Mouse (Mus musculus): Measurements from ENCODE around the gene Ncor2.

The Ncor2 gene

GRCm38 (mm10) chr5:125040128-125040584 is 138.9 kb downstream of the Ncor2 start:
- DNase-seq (ENCODE audit: extremely low spot score, low read depth, low spot score) = no peak

DNA sequence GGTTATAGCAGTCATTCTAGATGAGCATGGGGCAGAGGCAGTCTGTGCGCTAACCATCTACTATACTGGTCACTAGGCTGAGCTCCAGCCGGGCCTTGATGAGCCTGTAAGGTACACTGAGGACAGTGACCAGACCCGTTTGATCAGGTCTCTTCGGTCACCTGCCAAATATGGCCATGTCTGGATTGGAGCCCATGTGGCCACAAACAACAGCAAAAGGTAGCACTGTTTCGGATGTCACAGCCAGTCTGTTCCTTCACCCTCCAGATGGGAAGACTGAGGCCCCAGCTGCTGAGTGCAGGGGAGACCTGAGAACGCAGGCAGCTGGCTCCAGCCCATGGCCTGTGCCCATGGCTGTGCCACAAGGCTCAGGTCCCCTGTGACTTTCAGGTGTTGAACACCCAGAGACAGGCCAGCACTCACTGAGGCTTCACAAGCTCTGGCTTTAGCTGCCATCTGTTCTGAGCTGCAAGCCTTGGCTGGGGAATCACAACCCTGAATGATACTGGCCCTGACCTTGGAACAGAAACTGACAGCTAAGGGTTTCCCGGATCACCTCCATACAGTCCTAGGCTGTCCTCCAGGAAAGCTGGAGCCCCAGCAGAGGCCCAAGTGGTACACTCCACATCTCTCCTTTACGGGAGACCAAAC is 139.5 kb downstream of the Ncor2 start:
- DNase-seq (ENCODE audit: extremely low spot score, low read depth, low spot score) = no peak

DNA sequence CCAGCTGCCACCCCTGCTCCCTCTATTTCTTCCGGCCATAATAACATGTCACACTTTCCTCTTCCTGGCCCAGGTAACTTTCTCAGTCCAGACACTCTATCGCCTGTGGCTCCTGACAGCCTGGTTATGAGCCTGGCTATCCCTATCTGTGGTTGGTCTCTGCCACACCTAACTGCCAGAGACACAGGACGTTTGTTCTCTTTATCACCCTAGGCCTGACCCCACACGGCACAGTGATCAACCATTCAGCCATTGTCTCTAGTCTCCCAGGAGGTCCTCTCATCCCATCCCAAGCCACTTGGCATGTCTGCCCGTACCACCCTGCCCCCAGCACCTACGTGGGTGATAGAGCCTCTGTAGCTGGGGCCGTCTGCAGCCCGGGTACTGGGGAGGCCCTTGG is 142.5 kb downstream of the Ncor2 start:
- DNase-seq (ENCODE audit: extremely low spot score, low read depth, low spot score) = no peak

- DNase-seq (ENCODE audit: extremely low spot score, low read depth, low spot score) = no peak
Measured at GRCm38 (mm10) chr5:125028911-125029310, 150.1 kb downstream of the Ncor2 start.

DNA sequence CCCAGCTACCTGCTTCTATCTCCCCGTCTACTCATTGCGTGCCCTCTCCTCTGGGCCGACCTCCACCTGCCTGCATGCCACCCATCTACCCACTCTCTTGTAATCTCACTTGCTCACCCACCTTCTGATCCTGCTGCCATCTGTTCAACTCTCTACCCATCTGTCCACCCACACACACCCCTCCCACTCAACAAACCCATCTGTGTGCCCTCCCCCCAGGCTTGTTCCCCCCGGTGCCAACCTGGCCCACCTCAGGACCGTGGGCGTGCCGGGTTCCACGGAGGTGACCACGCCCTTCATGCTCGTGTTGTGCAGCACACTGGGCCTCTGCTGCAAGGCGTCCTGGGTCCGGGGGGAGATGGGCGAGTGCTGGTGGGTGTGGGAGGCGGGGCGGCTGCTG is 150.6 kb downstream of the Ncor2 start:
- DNase-seq (ENCODE audit: extremely low spot score, low read depth, low spot score) = no peak

GRCm38 (mm10) chr5:125024002-125024401 is 155.0 kb downstream of the Ncor2 start:
- DNase-seq (ENCODE audit: extremely low spot score, low read depth, low spot score) = no peak

- no peak for DNase-seq (ENCODE audit: extremely low spot score, low read depth, low spot score)
Measured at GRCm38 (mm10) chr5:125021298-125021697, 157.7 kb downstream of the Ncor2 start.

DNA sequence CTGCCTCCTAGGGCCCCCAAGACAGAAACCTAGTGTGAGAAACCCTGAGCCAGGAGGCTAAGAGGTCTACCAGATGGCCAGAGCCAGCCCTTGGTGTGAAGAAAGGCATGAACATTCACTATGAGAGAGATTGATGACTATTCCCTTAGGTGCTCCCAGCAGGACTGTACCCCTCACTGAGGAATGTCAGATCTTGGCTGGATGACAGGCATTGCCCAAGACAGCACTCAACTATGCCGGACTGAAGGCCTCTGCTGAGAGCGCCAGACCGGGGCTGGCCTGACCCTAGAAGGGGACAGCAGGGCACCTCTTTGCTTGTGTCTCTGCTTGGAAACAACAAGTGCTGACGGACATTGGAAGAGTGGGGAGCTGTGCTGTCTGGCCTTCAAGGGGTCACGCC is 159.9 kb downstream of the Ncor2 start:
- no peak for DNase-seq (ENCODE audit: extremely low spot score, low read depth, low spot score)

GRCm38 (mm10) chr5:125017332-125017731 is 161.7 kb downstream of the Ncor2 start:
- DNase-seq (ENCODE audit: extremely low spot score, low read depth, low spot score) = no peak

GRCm38 (mm10) chr5:125016421-125017242 is 162.4 kb downstream of the Ncor2 start:
- DNase-seq (ENCODE audit: extremely low spot score, low read depth, low spot score) = no peak

- no peak for DNase-seq (ENCODE audit: extremely low spot score, low read depth, low spot score)
Measured at GRCm38 (mm10) chr5:125015576-125015975, 163.4 kb downstream of the Ncor2 start.

DNA sequence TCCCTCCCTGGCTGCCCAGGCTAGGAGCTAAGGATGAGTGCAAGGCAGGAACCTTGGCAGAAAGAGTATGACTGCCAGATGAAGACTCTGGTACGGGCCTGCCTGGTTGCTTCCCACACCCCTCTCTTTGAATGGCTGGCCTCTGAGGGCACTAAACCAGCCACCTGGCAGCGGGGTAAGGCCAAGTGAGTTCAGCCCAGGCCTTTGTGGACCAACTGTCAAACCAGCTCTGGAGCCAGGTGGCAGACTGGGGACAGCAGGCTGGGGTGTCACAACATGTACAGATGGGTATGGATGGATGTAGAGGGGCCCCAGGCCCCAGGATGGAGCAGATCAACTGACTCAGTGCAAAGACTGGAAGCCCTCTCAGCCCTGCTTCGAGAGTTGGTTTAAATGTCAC is 164.0 kb downstream of the Ncor2 start:
- DNase-seq (ENCODE audit: extremely low spot score, low read depth, low spot score) = no peak

DNA sequence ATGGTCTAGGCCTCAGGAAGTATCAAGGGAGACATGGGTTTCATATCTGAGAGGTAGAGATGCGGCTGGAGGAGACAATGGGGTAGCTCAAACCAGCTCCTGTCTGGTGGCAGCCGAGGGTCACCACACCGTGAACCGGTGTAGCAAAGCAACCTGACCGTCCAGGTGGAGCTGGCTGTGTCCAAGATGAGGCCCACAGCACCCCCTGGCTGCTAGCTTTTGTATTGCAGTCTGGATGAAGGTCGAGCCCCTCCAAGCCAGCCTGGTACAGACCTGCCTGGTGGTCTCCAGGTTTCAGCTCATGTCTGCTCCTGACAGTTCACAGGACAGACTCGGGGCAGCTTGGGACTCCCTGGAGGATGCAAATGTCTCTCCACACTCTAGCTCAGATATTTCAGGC is 164.5 kb downstream of the Ncor2 start:
- DNase-seq (ENCODE audit: extremely low spot score, low read depth, low spot score) = no peak

GRCm38 (mm10) chr5:125011628-125012027 is 167.4 kb downstream of the Ncor2 start:
- no peak for DNase-seq (ENCODE audit: extremely low spot score, low read depth, low spot score)

DNA sequence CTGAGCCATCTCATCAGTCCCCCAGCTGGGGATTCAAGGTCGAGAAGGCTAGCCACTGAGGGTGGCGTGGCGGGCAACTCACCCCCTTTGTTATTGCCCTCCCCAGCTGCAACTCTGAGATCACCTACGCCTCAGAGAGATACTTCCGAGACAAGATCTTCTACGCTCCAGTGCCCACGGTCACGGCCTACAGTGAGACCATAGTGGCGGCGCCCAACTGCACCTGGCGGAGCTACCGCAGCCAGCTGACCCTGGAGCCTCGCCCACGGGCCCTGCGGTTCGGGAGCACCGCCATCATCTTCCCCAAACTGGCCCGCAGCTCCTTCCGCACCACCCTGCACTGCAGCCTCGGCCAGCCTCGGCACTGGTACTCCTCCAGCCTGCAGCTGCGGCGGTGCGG is 167.9 kb downstream of the Ncor2 start:
- no peak for DNase-seq (ENCODE audit: extremely low spot score, low read depth, low spot score)

- DNase-seq (ENCODE audit: extremely low spot score, low read depth, low spot score) = no peak
Measured at GRCm38 (mm10) chr5:125006896-125007295, 172.1 kb downstream of the Ncor2 start.

DNA sequence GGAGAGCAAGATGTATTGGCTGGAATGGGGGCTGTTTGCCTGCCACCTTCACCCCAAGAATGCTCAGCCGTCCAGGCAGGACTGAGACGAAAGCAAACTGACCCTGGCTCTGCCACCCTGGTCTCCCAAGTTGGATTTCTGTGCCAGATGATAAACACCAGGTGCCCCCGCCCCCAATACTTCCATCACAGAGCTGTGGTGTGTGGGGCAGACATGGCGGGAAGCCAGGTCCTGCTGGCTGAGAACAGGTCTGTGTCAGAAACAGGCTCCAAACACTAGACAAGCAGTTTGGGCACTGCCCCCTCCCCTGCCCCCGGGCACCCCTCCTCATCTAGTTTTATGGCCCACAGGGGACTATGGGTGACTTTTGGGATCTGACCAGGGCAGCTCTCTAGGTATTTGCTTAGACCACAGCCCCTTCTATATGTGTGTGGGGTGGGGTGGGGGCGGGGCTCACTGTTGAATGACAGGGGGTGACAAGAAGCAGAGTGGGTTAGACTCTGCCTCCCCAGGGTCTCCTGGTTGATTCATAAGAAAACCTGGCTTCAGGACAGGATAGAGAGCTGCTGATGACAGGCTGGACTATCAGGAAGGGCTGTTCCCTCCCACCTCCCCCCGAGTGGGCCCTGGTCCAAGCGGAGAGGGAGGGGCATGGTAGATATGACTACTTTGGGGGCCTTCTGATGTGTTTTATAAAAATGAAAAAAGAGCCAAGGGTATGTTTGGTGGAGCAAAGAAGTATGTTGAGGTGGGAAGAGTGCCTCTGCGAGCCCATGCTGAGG is 173.0 kb downstream of the Ncor2 start:
- no peak for DNase-seq (ENCODE audit: extremely low spot score, low read depth, low spot score)

DNA sequence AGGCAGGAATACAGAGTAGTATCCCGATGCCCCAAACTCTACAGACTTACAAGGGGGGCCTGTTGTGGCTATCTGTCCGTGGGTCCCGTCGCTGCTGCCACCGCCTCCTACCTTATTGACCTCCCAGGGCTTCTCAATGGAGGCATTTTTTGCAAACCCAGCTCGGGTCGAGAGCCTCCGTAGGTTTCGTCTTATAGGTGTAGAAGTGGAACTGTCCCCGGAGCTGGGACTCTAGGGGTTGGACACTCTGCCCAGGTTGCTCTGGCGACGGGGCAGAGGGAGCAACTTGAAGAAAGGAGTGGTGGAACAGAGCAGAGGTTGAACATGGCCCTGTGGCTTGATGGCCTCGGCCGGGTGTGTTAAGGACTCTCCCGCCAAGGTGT is 175.2 kb downstream of the Ncor2 start:
- DNase-seq (ENCODE audit: extremely low spot score, low read depth, low spot score) = no peak

DNA sequence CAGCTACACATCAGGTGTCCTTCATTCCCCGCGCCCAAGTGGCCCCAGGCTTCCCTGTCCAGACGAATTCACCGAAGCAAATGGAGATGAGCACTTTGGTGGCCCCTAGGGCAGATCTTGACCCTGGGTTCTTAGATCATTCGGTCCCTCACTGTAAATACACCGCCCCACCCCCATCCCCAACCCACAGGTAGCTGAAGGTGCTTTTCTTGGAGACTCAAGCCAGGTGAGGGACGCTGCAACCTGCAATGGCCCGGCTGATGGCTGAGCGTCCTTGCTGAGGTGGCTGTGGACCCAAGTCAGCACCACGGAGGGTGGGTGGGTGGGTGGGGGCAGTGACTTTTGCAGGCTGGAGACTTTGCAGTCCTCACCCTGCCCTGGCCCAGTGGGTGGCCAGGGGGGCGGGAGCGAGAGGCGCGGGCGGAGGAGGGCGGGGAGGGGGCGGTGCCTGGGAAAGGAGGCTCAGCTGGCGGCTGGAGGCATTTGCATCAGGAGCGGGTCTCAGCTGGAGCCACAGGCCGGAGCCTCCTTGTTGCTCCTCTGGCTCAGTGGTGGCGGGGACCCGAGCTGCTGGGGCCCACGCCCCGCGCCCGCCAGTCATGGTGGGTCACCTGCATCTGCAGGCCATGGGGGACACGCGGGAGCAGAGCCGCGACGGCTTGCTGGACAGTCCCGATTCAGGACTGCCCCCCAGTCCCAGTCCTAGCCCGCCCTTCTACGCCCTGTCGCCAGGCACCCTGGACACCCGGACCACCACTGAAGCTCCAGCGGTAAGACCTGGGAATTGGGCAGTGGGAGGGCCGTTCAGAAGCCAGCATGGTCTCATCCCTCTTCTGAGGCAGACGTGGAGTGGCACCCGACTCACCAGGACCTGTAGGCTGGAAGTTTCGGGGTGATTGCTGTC is 175.8 kb downstream of the Ncor2 start, which contains the start of gene Rflna:
Gene Rflna, plus strand, starts transcription at position 253 of the 904 bp plus-strand sequence.
- DNase-seq (ENCODE audit: extremely low spot score, low read depth, low spot score) = no peak

- no peak for DNase-seq (ENCODE audit: extremely low spot score, low read depth, low spot score)
Measured at GRCm38 (mm10) chr5:125000756-125001250, 178.2 kb downstream of the Ncor2 start.
